Mouse (Mus musculus): ENCODE measurements around the gene Nans. TPM values are rescaled to one million over a fixed set of nuclear protein-coding genes. Genes with fewer than 3 reads are reported as not detected.

Gene Nans
- total RNA-seq, 2 experiments from 2014 or later = 16.6 to 17.6 TPM

- DNase-seq (ENCODE audit: low spot score in 2 of 2) = no peak
Observed at GRCm38 (mm10) chr4:46475101-46475500, 13.9 kb upstream of the Nans start.

GRCm38 (mm10) chr4:46479081-46479480, 10.0 kb upstream of the Nans start:
- intact Hi-C loops (cut with DNase I) = no loop called here
- no peak for DNase-seq (ENCODE audit: low spot score in 2 of 2)

More at GRCm38 (mm10) chr4:46475101-46475500, 13.9 kb upstream of the Nans start:
- intact Hi-C loops (cut with DNase I) = no loop called here

GRCm38 (mm10) chr4:46485696-46486417, 3.2 kb upstream of the Nans start:
- DNase-seq (ENCODE audit: low spot score in 2 of 2) = peak; percentile 26 to 28
- intact Hi-C loops (cut with DNase I) = no loop called here

GRCm38 (mm10) chr4:46487348-46487747, 1.7 kb upstream of the Nans start:
- peak; percentile 24 to 26 for DNase-seq (ENCODE audit: low spot score in 2 of 2)
- intact Hi-C loops (cut with DNase I) = no loop called here

GRCm38 (mm10) chr4:46493071-46493470, 4.0 kb downstream of the Nans start:
- intact Hi-C loops (cut with DNase I) = no loop called here
- no peak for DNase-seq (ENCODE audit: low spot score in 2 of 2)

GRCm38 (mm10) chr4:46495543-46495942, 6.5 kb downstream of the Nans start:
- no peak for DNase-seq (ENCODE audit: low spot score in 2 of 2)
- intact Hi-C loops (cut with DNase I) = no loop called here

- intact Hi-C loops (cut with DNase I) = no loop called here
- DNase-seq (ENCODE audit: low spot score in 2 of 2) = peak; percentile 47 to 66
Observed at GRCm38 (mm10) chr4:46497286-46497892, 8.3 kb downstream of the Nans start.

GRCm38 (mm10) chr4:46498511-46498910, 9.5 kb downstream of the Nans start:
- no peak for DNase-seq (ENCODE audit: low spot score in 2 of 2)
- intact Hi-C loops (cut with DNase I) = no loop called here

GRCm38 (mm10) chr4:46498976-46499375, 9.9 kb downstream of the Nans start:
- intact Hi-C loops (cut with DNase I) = no loop called here
- DNase-seq (ENCODE audit: low spot score in 2 of 2) = peak in 1 of 2 experiments; percentile 33

- intact Hi-C loops (cut with DNase I) = no loop called here
- DNase-seq (ENCODE audit: low spot score in 2 of 2) = no peak
Observed at GRCm38 (mm10) chr4:46502606-46503502, 13.8 kb downstream of the Nans start.

- intact Hi-C loops (cut with DNase I) = no loop called here
- DNase-seq (ENCODE audit: low spot score in 2 of 2) = no peak
Observed at GRCm38 (mm10) chr4:46503881-46504280, 14.8 kb downstream of the Nans start.

- intact Hi-C loops (cut with DNase I) = loop anchor here (5.0 kb wide), 1 partner anchor 152 kb away; no protein-coding TSS in a partner anchor
- no peak for DNase-seq (ENCODE audit: low spot score in 2 of 2)
Observed at GRCm38 (mm10) chr4:46505361-46506057, 16.5 kb downstream of the Nans start.

- intact Hi-C loops (cut with DNase I) = loop anchor here (5.0 kb wide), 1 partner anchor 150 kb away; no protein-coding TSS in a partner anchor
Observed at GRCm38 (mm10) chr4:46506801-46507610, 18.0 kb downstream of the Nans start.

GRCm38 (mm10) chr4:46507736-46508460, 18.9 kb downstream of the Nans start:
- DNase-seq (ENCODE audit: low spot score in 2 of 2) = peak; percentile 37 to 56
- intact Hi-C loops (cut with DNase I) = loop anchor here (2.0 to 5.0 kb wide), 2 partner anchors 95 to 149 kb away; partner anchors contain the start of gene Coro2a

More at GRCm38 (mm10) chr4:46506801-46507610, 18.0 kb downstream of the Nans start:
- peak; percentile 93 to 94 for DNase-seq (ENCODE audit: low spot score in 2 of 2)

- intact Hi-C loops (cut with DNase I) = no loop called here
- DNase-seq (ENCODE audit: low spot score in 2 of 2) = no peak
Observed at GRCm38 (mm10) chr4:46520491-46520890, 31.4 kb downstream of the Nans start.

GRCm38 (mm10) chr4:46521457-46521856, 32.4 kb downstream of the Nans start:
- DNase-seq (ENCODE audit: low spot score in 2 of 2) = no peak
- intact Hi-C loops (cut with DNase I) = no loop called here

- intact Hi-C loops (cut with DNase I) = no loop called here
Observed at GRCm38 (mm10) chr4:46523324-46523723, 34.3 kb downstream of the Nans start.

GRCm38 (mm10) chr4:46526226-46526625, 37.2 kb downstream of the Nans start:
- intact Hi-C loops (cut with DNase I) = no loop called here
- DNase-seq (ENCODE audit: low spot score in 2 of 2) = no peak

More at GRCm38 (mm10) chr4:46523324-46523723, 34.3 kb downstream of the Nans start:
- no peak for DNase-seq (ENCODE audit: low spot score in 2 of 2)
